Mouse (Mus musculus) gastrocnemius, postnatal 14 days (tissue): ENCODE data around the gene Itgad. TPM values are rescaled to one million over a fixed set of nuclear protein-coding genes. Genes with fewer than 3 reads are reported as not detected.
A peak's percentile ranks its signal among the peaks of the same experiment; 100 is the strongest.

Source experiments
- DNase-seq: peaks from one replicate; pipeline ENCODE4 v3.0.0; 2021; ENCODE audit warnings: mixed read lengths
- intact Hi-C: fragments of 180-260 bp; cut with DNase I; formaldehyde crosslinking; loops from one replicate; pipeline ENCODE4 v1.15.1; 2025; ENCODE audit warnings: low total_unique reads
- total RNA-seq, 2 experiments: library from RNA; stranded (reverse); gene quantifications; 2 replicates each; pipeline ENCODE4 v1.2.3; 2021

The Itgad gene
- total RNA-seq, 2 experiments from 2014 or later: not detected

GRCm38 (mm10) chr7:128237927-128238778 is 84.0 kb downstream of the Itgad start, which contains the start of gene 9130023H24Rik:
TSS of gene 9130023H24Rik (minus strand) at chr7:128238031.
- DNase-seq: peak; percentile 100
- intact Hi-C loops: loop anchor here (5.0 kb wide), 1 partner anchor 59 kb away; the partner anchor contains the start of gene BC017158

- no peak for DNase-seq
These were observed 84.8 kb downstream of the Itgad start for GRCm38 (mm10) chr7:128238991-128239390.

GRCm38 (mm10) chr7:128240131-128240784 is 86.1 kb downstream of the Itgad start:
- intact Hi-C loops: no loop called here
- DNase-seq: no peak

More at GRCm38 (mm10) chr7:128238991-128239390, 84.8 kb downstream of the Itgad start:
- intact Hi-C loops: loop anchor here (5.0 kb wide), 1 partner anchor 58 kb away; the partner anchor contains the start of gene BC017158

- no peak for DNase-seq
- intact Hi-C loops: no loop called here
These were observed 88.2 kb downstream of the Itgad start for GRCm38 (mm10) chr7:128242331-128242730.

- intact Hi-C loops: no loop called here
- DNase-seq: no peak
These were observed 89.7 kb downstream of the Itgad start for GRCm38 (mm10) chr7:128243921-128244320.

GRCm38 (mm10) chr7:128244410-128245025 is 90.3 kb downstream of the Itgad start:
- DNase-seq: no peak
- intact Hi-C loops: no loop called here

GRCm38 (mm10) chr7:128245547-128245946 is 91.4 kb downstream of the Itgad start:
- intact Hi-C loops: no loop called here
- no peak for DNase-seq

- intact Hi-C loops: loop anchor here (2.0 kb wide), 1 partner anchor 98 kb away; no protein-coding TSS in a partner anchor
- peak; percentile 73 for DNase-seq
These were observed 92.6 kb downstream of the Itgad start, which contains the start of gene Tgfb1i1 for GRCm38 (mm10) chr7:128246496-128247391. TSS of gene Tgfb1i1 (plus strand) at chr7:128246812.

GRCm38 (mm10) chr7:128247443-128247842 is 93.3 kb downstream of the Itgad start:
- intact Hi-C loops: loop anchor here (2.0 kb wide), 1 partner anchor 97 kb away; no protein-coding TSS in a partner anchor
- DNase-seq: peak; percentile 89

GRCm38 (mm10) chr7:128248081-128249042 is 94.2 kb downstream of the Itgad start:
- intact Hi-C loops: no loop called here
- no peak for DNase-seq

GRCm38 (mm10) chr7:128249998-128250397 is 95.8 kb downstream of the Itgad start:
- intact Hi-C loops: no loop called here
- DNase-seq: no peak

GRCm38 (mm10) chr7:128251946-128252345 is 97.8 kb downstream of the Itgad start:
- intact Hi-C loops: no loop called here
- no peak for DNase-seq

- DNase-seq: peak; percentile 47
- intact Hi-C loops: no loop called here
These were observed 98.4 kb downstream of the Itgad start for GRCm38 (mm10) chr7:128252609-128253008.

- no peak for DNase-seq
These were observed 100.8 kb downstream of the Itgad start for GRCm38 (mm10) chr7:128254978-128255377.

GRCm38 (mm10) chr7:128255757-128256156 is 101.6 kb downstream of the Itgad start:
- no peak for DNase-seq
- intact Hi-C loops: no loop called here

More at GRCm38 (mm10) chr7:128254978-128255377, 100.8 kb downstream of the Itgad start:
- intact Hi-C loops: no loop called here

GRCm38 (mm10) chr7:128256783-128257334 is 102.7 kb downstream of the Itgad start:
- DNase-seq: no peak
- intact Hi-C loops: no loop called here

- intact Hi-C loops: no loop called here
- DNase-seq: no peak
These were observed 111.2 kb downstream of the Itgad start, which contains the start of gene Slc5a2 for GRCm38 (mm10) chr7:128265411-128265810. TSS of gene Slc5a2 (plus strand) at chr7:128265657.
